Mouse (Mus musculus) forelimb bud, embryonic 11.5 days (tissue): ENCODE measurements around the gene Fam20b.
A peak's percentile ranks its signal among the peaks of the same experiment; 100 is the strongest.

Source experiments
- DNase-seq: peaks from one replicate; pipeline ENCODE4 v3.0.0-alpha.2; 2012; ENCODE audit warnings: low read depth, low spot score

The Fam20b gene

GRCm38 (mm10) chr1:156730802-156731201 lies 11.9 kb upstream of the Fam20b start:
- DNase-seq, result no peak

- DNase-seq, result no peak
Measured at GRCm38 (mm10) chr1:156727234-156728108, 8.6 kb upstream of the Fam20b start.

- no peak for DNase-seq
Measured at GRCm38 (mm10) chr1:156722089-156722488, 3.2 kb upstream of the Fam20b start.

GRCm38 (mm10) chr1:156720046-156720445 lies 1.2 kb upstream of the Fam20b start:
- DNase-seq, result no peak

- peak; percentile 48 for DNase-seq
Measured at GRCm38 (mm10) chr1:156718286-156718949, 468 bp downstream of the Fam20b start.

- no peak for DNase-seq
Measured at GRCm38 (mm10) chr1:156717751-156718285, 1.1 kb downstream of the Fam20b start.

GRCm38 (mm10) chr1:156716681-156717080 lies 2.2 kb downstream of the Fam20b start:
- DNase-seq, result no peak

GRCm38 (mm10) chr1:156710472-156711098 lies 8.3 kb downstream of the Fam20b start:
- DNase-seq, result peak; percentile 27

- DNase-seq, result no peak
Measured at GRCm38 (mm10) chr1:156708672-156709071, 10.2 kb downstream of the Fam20b start.

- DNase-seq, result no peak
Measured at GRCm38 (mm10) chr1:156705696-156706285, 13.1 kb downstream of the Fam20b start.

- DNase-seq, result no peak
Measured at GRCm38 (mm10) chr1:156703444-156703843, 15.4 kb downstream of the Fam20b start.

GRCm38 (mm10) chr1:156702151-156702550 lies 16.7 kb downstream of the Fam20b start:
- no peak for DNase-seq

GRCm38 (mm10) chr1:156686025-156686661 lies 32.7 kb downstream of the Fam20b start:
- no peak for DNase-seq

GRCm38 (mm10) chr1:156679599-156679998 lies 39.3 kb downstream of the Fam20b start:
- no peak for DNase-seq

GRCm38 (mm10) chr1:156677230-156677629 lies 41.7 kb downstream of the Fam20b start:
- DNase-seq, result no peak

- no peak for DNase-seq
Measured at GRCm38 (mm10) chr1:156676596-156676995, 42.3 kb downstream of the Fam20b start.

GRCm38 (mm10) chr1:156676171-156676570 lies 42.7 kb downstream of the Fam20b start:
- DNase-seq, result peak; percentile 82

GRCm38 (mm10) chr1:156674195-156675000 lies 44.5 kb downstream of the Fam20b start, which contains the start of gene Tor3a:
Gene Tor3a, minus strand, starts transcription at chr1:156674356.
- peak; percentile 48 for DNase-seq

GRCm38 (mm10) chr1:156673476-156674194 lies 45.3 kb downstream of the Fam20b start:
- DNase-seq, result no peak
